Mouse (Mus musculus) heart, adult 18-20 months (tissue): ENCODE data around the gene Iqub. TPM values are rescaled to one million over a fixed set of nuclear protein-coding genes. Genes with fewer than 3 reads are reported as not detected.

Experiments used
- DNase-seq, 2 experiments: peaks; one replicate each; pipeline ENCODE4 v3.0.0; 2021 to 2022; ENCODE audit warnings: mixed read lengths in 1 of 2
- long read RNA-seq, 2 experiments: library from polyadenylated mRNA; stranded (forward); transcript quantifications; one replicate each; pipeline ENCODE4 v2.0.0; 2021
- total RNA-seq, 2 experiments: library from RNA; stranded (reverse); gene quantifications; 2 replicates each; pipeline ENCODE4 v1.2.3; 2021

Iqub gene
- under 1 TPM; 0.67 to 0.77 TPM for total RNA-seq
- long read RNA-seq, experiment 1, partial matches to known transcripts: 0 of 1 reads
- long read RNA-seq, experiment 1, other reads (novel, unspliced or antisense): 1 of 1 reads
- long read RNA-seq, experiment 2: 0 reads

- DNase-seq: peak; percentile 75 to 83
These were observed at the start of gene Iqub for GRCm38 (mm10) chr6:24514552-24515284. Iqub (minus strand) TSS chr6:24515067.

GRCm38 (mm10) chr6:24564081-24564480 lies 49.2 kb upstream of the Iqub start:
- peak in 1 of 2 experiments; percentile 35 for DNase-seq

- no peak for DNase-seq
These were observed 40.6 kb upstream of the Iqub start for GRCm38 (mm10) chr6:24555488-24555887.

- peak; percentile 58 to 66 for DNase-seq
These were observed 39.7 kb upstream of the Iqub start for GRCm38 (mm10) chr6:24554427-24555086.

GRCm38 (mm10) chr6:24552046-24552445 lies 37.2 kb upstream of the Iqub start:
- no peak for DNase-seq

GRCm38 (mm10) chr6:24549801-24550200 lies 34.9 kb upstream of the Iqub start:
- DNase-seq: no peak

- peak in 1 of 2 experiments; percentile 31 for DNase-seq
These were observed 32.0 kb upstream of the Iqub start for GRCm38 (mm10) chr6:24546716-24547420.

GRCm38 (mm10) chr6:24543119-24543591 lies 28.3 kb upstream of the Iqub start:
- DNase-seq: peak; percentile 66 to 80

GRCm38 (mm10) chr6:24542393-24542792 lies 27.5 kb upstream of the Iqub start:
- peak; percentile 68 to 77 for DNase-seq

GRCm38 (mm10) chr6:24540106-24540505 lies 25.2 kb upstream of the Iqub start:
- no peak for DNase-seq

GRCm38 (mm10) chr6:24538435-24538834 lies 23.6 kb upstream of the Iqub start:
- no peak for DNase-seq

- DNase-seq: no peak
These were observed 17.9 kb upstream of the Iqub start for GRCm38 (mm10) chr6:24532804-24533203.

GRCm38 (mm10) chr6:24530711-24531420 lies 16.0 kb upstream of the Iqub start:
- peak; percentile 43 to 67 for DNase-seq

GRCm38 (mm10) chr6:24530166-24530565 lies 15.3 kb upstream of the Iqub start:
- peak; percentile 68 to 80 for DNase-seq

- no peak for DNase-seq
These were observed 13.1 kb upstream of the Iqub start, which contains the start of gene Asb15 for GRCm38 (mm10) chr6:24528064-24528243. Asb15 (plus strand) TSS chr6:24528144.

GRCm38 (mm10) chr6:24527155-24528063 lies 12.5 kb upstream of the Iqub start, which contains the start of gene Ndufa5:
Ndufa5 (minus strand) TSS chr6:24528013.
- peak; percentile 92 to 96 for DNase-seq

GRCm38 (mm10) chr6:24525705-24526104 lies 10.8 kb upstream of the Iqub start:
- DNase-seq: no peak

GRCm38 (mm10) chr6:24516197-24516596 lies 1.3 kb upstream of the Iqub start:
- no peak for DNase-seq

- DNase-seq: no peak
These were observed 10.7 kb downstream of the Iqub start for GRCm38 (mm10) chr6:24504141-24504540.

- DNase-seq: no peak
These were observed 24.5 kb downstream of the Iqub start for GRCm38 (mm10) chr6:24490341-24490740.

GRCm38 (mm10) chr6:24486530-24486929 lies 28.3 kb downstream of the Iqub start:
- no peak for DNase-seq
